12 mouse cellular contexts compared by ENCODE assay signal in the genomic region with DNA sequence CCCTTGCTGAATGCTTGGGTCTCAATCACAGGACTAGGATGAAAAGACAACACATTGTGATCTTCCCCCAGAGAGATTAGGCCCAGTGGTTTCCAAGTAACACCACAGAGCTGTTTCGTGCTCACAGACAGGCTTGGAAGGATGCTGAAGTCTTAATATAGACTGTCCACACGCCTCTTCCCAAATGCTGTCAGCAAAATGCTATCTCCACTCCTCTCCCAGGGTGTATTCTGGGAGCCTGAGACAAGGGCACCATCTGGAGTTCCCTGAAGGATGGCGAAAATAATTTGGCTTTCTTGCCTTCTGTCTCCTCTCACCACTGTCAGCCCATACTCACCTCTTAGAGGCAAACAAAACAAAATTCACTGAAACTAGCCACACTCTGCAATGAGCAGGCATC.
DNase-seq lines count a peak whose midpoint lies in the region; ATAC-seq lines count a peak whose summit lies in the region.
"Had no signal": no experiment of that assay in that cellular context is flagged by ENCODE, and none has a peak within 500 bp of the region (broad histone marks: within the 10 kb centered on the region; RNA-seq: fewer than 3 reads in every experiment).

No protein-coding gene starts in this region.

- ATAC-seq in frontal cortex, adult (ENCODE audit: low TSS enrichment) = peak; percentile 92
- ATAC-seq: midbrain, embryonic 13.5 days had no signal

- peak; percentile 88 for DNase-seq in right cerebral cortex, adult 18-20 months
- no peak for DNase-seq in right cerebral cortex, postnatal 4 days
- DNase-seq in left cerebral cortex, adult 18-20 months (ENCODE audit: low spot score in 2 of 2) = peak; percentile 55 to 78
- no peak for DNase-seq in adrenal gland, postnatal 10 days
- no peak for DNase-seq in kidney, postnatal 14 days
- DNase-seq in adrenal gland, adult 18-20 months (ENCODE audit: low spot score in 2 of 2) = no peak
- DNase-seq: adrenal gland, postnatal 36 days; heart, adult 18-20 months; kidney, adult 9 months; lung, adult 18-20 months had no signal

Comparison
In these comparisons a context has a peak if more than half of its experiments do, and no peak if none do; other contexts are left out.
1. DNase-seq: peak in right cerebral cortex, adult 18-20 months (single experiment) and left cerebral cortex, adult 18-20 months (2 of 2); none in right cerebral cortex, postnatal 4 days (single experiment), adrenal gland, postnatal 10 days (single experiment), kidney, postnatal 14 days (single experiment) and adrenal gland, adult 18-20 months (0 of 2).